In the genomic region with DNA sequence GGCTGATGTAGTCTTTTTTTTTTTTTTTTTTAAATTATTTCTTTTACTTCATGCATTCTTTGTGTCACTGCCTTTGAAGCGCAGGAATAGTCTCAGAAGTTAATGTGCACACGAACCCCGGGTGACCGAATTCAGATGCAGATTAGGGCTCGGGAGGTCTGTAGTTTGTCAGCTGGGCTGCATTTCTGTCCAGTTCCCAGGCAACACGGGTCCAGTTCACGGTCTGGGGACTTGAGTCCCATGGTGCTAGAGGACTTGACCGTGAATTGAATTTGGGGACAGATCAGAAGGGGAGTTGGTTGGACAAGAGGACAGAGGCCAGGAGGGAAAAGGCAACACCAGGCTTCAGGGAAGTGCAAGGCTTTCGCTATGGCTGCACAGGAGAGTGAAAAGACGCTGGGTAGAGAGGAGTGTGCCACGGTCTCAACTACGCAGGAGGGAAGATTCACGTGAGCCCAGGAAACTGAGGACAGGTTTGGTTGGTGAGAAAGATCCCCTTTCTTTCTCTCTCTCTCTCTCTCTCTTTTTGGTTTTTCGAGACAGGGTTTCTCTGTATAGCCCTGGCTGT, we compare ENCODE assay signal across 18 mouse cellular contexts.
DNase-seq lines count a peak whose midpoint lies in the region; ATAC-seq lines count a peak whose summit lies in the region.
"Had no signal": no experiment of that assay in that cellular context is flagged by ENCODE, and none has a peak within 500 bp of the region (broad histone marks: within the 10 kb centered on the region; RNA-seq: fewer than 3 reads in every experiment).

No protein-coding gene starts in this region.

- H3K9me3 ChIP-seq in hindbrain, embryonic 10.5 days, result no peaks in the 10 kb centered on the region
- H3K9me3 ChIP-seq in midbrain, embryonic 13.5 days, result no peaks in the 10 kb centered on the region
- H3K9me3 ChIP-seq: kidney, embryonic 15.5 days; liver, embryonic 13.5 days had no signal

- H3K9ac ChIP-seq in midbrain, embryonic 13.5 days (replicated peaks), result no peak overlapping the region
- H3K9ac ChIP-seq: kidney, embryonic 15.5 days; liver, embryonic 13.5 days had no signal

- peak overlapping the region; percentile 84 for H3K27ac ChIP-seq in hindbrain, embryonic 10.5 days
- H3K27ac ChIP-seq in midbrain, embryonic 13.5 days, result peak overlapping the region; percentile 9; the same call in 1 of the 2 replicates
- H3K27ac ChIP-seq: kidney, embryonic 15.5 days; liver, embryonic 13.5 days had no signal

- 41% methylated on average over 14 of the region's 14 CpGs for WGBS in hindbrain, embryonic 10.5 days
- WGBS in midbrain, embryonic 13.5 days, result 16% methylated on average over 14 of the region's 14 CpGs

- DNase-seq in testis, postnatal 10 days (ENCODE audit: low spot score), result peak; percentile 24
- no peak for DNase-seq in testis, postnatal 14 days (ENCODE audit: low spot score)
- DNase-seq in hindbrain, embryonic 10.5 days (ENCODE audit: low spot score), result peak; percentile 80
- DNase-seq in right cerebral cortex, postnatal 14 days, result no peak
- DNase-seq in cerebellum, adult 9-11 months, result no peak
- DNase-seq in kidney, postnatal 4 days, result no peak
- DNase-seq in adipocyte (ENCODE audit: low spot score), result no peak
- DNase-seq: cerebellum, postnatal 10 days; heart, postnatal 4 days; left cerebral cortex, postnatal 4 days; liver, embryonic 13.5 days; lung, postnatal 14 days; retina, postnatal 1 day; thymus, adult 18-20 months had no signal

- peaks cover 25% of the 10 kb centered on the region for H3K4me1 ChIP-seq in hindbrain, embryonic 10.5 days (replicated peaks)
- H3K4me1 ChIP-seq in midbrain, embryonic 13.5 days (replicated peaks), result peaks cover 11% of the 10 kb centered on the region
- H3K4me1 ChIP-seq: liver, embryonic 13.5 days had no signal

- no peaks in the 10 kb centered on the region for H3K27me3 ChIP-seq in hindbrain, embryonic 10.5 days (ENCODE audit: insufficient read depth, poor library complexity, severe bottlenecking)
- H3K27me3 ChIP-seq in midbrain, embryonic 13.5 days, result 0 out of 2 replicates have a peak, but pooled peaks cover 3% of the 10 kb centered on the region
- H3K27me3 ChIP-seq: kidney, embryonic 15.5 days; liver, embryonic 13.5 days had no signal

- no peak overlapping the region for H3K4me2 ChIP-seq in midbrain, embryonic 13.5 days (replicated peaks)
- H3K4me2 ChIP-seq: heart, embryonic 11.5 days; kidney, embryonic 15.5 days; liver, embryonic 13.5 days had no signal

- H3K4me3 ChIP-seq in hindbrain, embryonic 10.5 days, result no peak overlapping the region
- no peak overlapping the region for H3K4me3 ChIP-seq in midbrain, embryonic 13.5 days (replicated peaks)
- H3K4me3 ChIP-seq: erythroblast, embryonic 14.5 days; kidney, embryonic 15.5 days; liver, embryonic 13.5 days had no signal

- ATAC-seq in midbrain, embryonic 13.5 days, result peak; percentile 82

- H3K36me3 ChIP-seq in hindbrain, embryonic 10.5 days, result peaks cover 19% of the 10 kb centered on the region
- H3K36me3 ChIP-seq in midbrain, embryonic 13.5 days, result peaks cover 7% of the 10 kb centered on the region; the same call in 1 of the 2 replicates
- H3K36me3 ChIP-seq: kidney, embryonic 15.5 days had no signal

Comparison
In these comparisons a context has a peak if more than half of its experiments do, and no peak if none do; other contexts are left out.
1. DNase-seq: peak in testis, postnatal 10 days (single experiment) and hindbrain, embryonic 10.5 days (single experiment); none in testis, postnatal 14 days (single experiment), right cerebral cortex, postnatal 14 days (single experiment), cerebellum, adult 9-11 months (single experiment), kidney, postnatal 4 days (0 of 2) and adipocyte (single experiment).